Mouse (Mus musculus) heart, postnatal 4 days (tissue): ENCODE results near the gene Zfp592. TPM values are rescaled to one million over a fixed set of nuclear protein-coding genes. Genes with fewer than 3 reads are reported as not detected.
A peak's percentile ranks its signal among the peaks of the same experiment; 100 is the strongest.

Experiments
- DNase-seq: peaks from one replicate; pipeline ENCODE4 v3.0.0; 2021
- total RNA-seq, 2 experiments: library from RNA; stranded (reverse); gene quantifications; 2 replicates each; pipeline ENCODE4 v1.2.3; 2021

Gene Zfp592
- total RNA-seq, 2 experiments from 2014 or later = 18.4 to 23.6 TPM

DNA sequence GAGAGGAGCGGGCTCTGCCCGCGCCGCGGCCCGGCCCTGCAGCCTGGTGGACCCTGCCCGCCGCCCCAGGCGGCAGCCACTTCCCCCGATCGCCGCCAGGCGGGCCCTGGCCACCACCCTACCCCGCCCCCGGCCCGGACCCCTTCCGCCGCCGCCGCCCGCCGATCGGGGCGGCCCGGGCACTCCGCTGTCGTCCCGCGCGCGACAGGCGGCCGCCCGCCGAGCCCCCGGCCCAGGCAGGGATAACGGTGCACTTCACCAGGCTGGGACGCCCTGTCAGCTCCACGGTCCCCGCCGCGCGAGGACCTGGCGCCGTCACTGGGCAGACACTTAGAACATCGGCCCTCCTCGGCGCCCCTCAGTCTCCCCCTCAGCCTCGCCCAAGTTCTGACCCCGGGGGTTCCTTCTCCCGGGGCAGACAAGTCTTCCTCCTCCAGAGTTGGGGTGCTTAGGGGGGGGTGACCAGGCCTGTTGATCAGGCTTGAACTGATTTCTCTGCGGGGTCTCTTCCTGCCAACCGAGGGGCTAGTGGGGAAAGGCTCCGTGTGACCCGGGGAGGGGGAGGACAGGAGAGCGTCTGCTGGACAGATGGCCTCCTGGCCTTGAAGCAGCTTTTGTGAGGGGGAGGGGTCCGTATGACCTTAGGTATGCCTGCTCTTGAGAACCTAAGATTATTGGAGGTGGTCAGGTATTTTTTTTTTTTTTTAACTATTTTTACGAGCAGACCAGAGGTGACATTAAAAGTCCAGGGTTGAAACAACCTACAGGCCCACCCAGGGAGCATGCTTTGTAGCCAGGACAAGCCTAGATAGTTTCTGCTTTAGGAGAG is 567 bp downstream of the Zfp592 start:
- DNase-seq = peak; percentile 75

DNA sequence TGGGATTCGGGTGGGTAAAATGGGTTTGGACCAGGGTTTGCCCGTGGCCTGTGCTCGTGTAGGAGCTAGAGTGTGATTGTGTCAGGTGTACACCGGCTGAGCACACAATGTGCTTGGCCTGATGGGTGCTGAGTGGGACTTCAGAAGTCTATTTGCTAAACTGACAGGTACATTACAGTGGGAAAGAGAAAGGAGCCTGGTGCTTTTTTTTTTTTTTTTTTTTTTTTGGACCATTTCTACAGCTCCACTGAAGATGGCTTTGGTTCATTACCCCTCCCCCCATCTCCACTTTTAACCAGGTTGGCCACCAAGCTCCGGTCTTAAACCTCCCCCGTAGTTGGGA is 1.2 kb downstream of the Zfp592 start:
- no peak for DNase-seq

DNA sequence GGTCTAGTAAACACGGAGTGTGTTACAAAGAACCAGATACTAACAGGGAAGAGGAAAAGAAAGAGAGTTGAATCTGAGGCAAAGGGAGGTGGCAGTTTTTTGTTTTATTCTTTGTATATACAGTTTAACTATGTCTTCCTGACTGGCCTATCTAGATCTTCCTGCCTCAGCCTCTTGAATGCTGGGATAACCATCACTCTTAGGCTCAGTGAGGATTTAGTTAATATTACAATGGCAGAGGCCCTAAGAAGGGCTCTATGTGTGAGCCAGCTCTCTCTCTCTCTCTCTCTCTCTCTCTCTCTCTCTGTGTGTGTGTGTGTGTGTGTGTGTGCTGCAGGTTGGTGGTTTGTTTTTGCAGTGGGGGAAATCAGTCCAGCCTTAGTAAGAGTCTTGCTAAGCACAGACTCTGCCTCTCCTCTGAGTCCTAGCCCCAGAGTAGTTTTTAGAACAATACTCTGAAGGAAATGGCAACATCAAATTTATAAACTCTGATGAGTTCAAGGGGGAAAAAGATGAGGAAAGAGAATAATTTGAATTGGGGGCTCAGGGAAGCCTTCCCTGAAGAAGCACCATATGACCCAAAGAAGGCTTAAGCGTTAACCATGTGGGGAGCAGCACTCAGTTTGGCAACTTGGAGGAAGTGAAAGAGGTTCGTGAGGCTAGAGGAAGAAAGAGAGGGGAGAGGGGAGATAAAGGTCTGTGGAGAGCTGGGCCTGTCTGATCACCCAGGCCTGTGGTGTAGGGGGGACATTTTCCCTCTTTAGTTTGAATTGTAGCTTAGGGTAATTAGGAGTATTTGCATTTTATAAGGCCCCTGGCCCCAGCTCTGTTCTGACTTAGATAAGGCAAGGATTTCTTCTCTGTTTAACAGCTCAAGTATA is 2.0 kb downstream of the Zfp592 start:
- no peak for DNase-seq

DNA sequence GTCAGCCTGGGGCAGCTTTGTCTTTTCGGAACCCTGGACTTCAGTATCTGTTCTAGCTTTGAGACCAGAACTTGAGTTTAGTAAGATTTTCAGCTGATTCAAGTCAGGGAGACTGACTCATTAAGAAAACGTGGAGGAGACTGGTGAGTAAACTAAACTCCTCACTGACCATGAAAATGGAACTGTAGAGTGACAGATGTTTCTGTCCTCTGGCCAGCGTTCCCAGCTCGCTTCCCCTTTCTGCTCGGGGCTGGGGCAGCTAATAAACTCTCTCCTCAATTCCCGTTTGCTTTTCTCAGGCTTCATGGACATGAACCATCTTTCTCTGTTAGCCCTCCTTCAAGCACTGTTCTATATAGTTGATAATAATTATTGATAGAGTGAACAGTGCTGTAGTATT is 4.3 kb downstream of the Zfp592 start:
- DNase-seq = no peak

DNA sequence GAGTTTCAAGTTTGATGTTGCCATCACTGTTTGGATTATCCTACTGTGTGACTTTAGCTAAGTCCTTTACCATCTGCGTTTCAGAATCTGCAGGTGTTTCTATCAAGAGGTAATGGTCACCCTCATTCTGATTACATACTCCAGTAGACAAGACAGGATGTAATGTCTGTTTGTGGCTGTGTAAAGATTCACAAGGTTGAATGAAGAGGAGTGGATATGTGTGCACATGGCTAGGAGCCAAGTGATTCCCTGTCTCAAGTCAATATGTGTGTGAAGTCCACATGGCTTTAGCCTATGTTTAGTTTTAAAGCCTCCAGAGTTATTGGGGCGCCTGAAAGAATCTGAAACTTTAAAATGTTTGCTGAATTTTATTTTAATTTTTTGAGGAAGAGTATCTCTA is 6.1 kb downstream of the Zfp592 start:
- DNase-seq = no peak

DNA sequence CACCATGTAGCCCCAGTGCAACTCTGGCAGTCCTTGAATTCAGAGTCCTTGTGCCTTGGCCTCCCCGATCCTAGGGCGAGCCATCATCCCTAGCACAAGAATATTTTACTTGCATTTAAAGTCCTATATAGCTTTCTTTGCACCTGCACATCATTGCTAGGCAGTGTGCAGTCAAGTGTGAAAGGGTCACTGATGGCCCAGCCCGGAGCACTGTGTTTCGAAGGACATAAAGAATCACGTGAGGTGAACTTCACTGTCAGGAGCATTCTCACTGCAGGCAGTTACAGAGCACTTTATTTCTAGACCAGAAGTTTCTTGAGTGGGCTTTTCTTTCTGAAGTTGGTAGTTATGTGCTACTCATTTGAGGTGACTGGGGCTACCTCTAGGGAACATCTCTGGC is 8.4 kb downstream of the Zfp592 start:
- DNase-seq = no peak

DNA sequence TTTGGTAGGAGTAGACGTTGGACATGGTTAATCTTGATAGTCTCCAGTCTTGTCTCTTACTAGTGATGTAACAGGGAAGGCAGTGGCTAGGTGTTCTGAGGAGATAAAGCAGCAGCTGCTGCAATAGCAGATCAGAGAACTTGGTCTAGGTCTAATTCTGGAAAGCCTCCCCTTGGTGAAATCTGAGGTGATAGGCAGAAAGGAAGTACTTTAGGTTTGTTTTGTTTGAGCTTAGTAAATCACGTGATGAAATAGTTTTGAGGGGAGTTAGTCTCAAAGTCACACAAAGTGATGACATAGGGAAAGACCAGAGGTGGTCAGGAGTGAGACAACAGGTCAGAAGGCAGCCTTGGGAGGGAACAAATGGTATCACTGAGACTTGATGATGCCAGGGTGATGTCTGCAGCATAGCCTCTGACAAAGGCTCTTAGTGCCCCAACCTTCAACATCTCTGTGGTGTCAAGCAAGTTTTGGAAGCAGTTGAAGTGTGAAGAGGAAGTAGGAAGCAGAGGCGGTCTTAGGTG is 11.1 kb downstream of the Zfp592 start:
- DNase-seq = no peak

DNA sequence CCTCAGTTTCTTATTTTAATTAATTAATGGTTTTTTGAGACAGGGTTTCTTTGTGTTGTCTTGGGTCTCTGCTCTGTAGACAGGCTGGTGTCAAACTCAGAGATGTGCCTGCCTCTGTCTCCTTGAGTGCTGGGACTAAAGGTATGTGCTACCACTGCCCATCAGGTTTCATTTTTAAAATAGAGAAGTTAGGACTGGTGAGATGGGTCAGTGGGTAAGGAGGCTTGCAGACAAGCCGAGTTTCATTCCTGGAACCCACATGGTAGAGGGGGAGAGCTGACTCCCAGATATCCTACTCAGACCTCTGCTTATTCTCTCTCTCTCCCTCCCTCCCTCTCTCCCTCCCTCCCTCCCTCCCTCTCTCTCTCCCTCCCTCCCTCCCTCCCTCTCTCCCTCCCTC is 12.5 kb downstream of the Zfp592 start:
- no peak for DNase-seq

DNA sequence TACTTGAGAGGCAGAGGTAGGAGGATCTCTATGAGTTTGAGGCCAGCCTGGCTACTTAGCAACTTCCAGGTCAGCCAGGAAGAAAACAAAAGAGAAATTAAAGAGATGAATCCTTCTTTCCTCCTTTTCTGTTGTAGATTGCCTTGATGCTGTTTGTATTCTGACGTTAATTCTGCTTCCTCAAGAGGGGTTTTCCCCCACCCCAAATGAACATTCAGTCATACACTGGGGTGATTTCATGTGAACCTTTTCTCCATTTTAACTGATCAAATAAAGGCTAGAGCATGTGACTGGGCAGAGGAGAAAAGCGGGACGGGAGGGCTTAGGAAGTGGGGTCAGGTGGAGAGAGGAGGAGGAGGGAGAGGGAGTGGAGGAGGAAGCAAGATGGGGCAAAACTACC is 14.8 kb downstream of the Zfp592 start:
- no peak for DNase-seq

DNA sequence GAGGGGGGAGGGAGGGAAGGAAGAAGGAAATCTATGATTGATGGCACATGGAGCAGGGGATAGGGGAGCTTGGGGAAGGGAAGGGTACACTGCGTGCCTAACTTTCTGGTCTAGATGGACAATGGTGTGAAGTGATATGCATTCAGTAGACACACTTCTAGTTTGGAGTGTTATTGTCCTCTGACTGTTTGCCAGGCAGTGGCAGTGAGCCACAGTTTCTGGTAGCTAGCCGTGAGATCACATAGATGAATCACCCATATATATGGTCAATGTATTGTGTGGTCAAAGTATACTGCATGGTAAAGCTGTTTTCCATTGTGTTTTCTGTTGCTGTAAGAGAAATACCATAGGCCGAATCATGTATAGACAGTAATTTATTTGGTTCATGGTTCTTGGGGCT is 18.1 kb downstream of the Zfp592 start:
- DNase-seq = no peak

DNA sequence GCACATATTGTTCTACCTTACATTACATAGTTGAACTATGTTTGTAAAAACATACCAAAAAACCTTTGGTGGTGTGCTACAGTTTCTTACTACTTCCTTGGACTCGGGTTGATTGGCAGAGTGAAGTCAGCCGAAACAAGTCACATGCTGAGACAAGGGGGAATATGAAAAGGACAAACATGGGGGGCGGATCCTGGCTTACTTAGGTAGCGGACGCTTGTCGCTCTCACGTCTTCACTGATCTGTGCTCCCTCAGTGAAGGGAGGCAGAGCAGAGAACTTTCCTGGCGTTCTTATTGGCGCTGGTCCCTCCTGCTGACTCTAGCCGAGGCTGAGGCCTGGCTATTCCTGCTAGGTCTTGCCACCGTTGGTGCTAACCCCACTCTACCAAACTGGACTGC is 26.8 kb downstream of the Zfp592 start:
- DNase-seq = no peak

DNA sequence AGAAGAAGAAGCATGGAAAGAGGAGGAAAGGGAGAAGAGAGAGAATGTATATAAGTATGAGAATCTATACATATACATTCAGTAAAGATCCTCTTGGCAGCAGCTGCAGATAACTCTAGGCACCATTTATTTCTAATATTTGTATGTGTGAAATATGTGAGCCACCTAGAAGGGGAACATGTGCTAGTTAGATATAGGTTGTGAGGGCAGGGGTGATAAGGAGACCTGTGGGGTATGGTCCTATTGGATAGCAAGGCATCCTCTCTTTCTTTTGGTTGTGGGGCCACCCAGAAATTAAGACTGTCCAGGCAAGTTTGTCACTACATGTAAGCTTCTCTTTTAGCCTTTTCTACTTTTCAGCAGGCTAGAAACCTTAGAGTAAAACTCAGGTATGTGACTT is 29.2 kb downstream of the Zfp592 start:
- DNase-seq = no peak

DNA sequence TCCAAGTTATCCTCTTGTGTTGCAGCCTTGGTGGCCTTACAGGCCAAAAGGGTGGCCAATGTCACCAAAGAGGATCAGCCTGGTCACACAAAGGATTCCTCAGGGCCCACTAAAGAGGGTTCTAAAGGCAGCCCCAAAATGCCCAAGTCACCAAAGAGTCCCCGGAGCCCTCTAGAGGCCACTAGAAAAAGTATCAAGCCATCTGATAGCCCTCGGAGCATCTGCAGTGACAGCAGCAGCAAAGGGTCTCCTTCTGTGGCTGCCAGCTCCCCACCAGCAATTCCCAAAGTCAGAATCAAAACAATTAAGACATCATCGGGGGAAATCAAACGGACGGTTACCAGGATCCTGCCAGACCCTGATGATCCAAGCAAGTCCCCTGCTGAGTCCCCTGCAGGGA is 30.6 kb downstream of the Zfp592 start:
- DNase-seq = no peak

DNA sequence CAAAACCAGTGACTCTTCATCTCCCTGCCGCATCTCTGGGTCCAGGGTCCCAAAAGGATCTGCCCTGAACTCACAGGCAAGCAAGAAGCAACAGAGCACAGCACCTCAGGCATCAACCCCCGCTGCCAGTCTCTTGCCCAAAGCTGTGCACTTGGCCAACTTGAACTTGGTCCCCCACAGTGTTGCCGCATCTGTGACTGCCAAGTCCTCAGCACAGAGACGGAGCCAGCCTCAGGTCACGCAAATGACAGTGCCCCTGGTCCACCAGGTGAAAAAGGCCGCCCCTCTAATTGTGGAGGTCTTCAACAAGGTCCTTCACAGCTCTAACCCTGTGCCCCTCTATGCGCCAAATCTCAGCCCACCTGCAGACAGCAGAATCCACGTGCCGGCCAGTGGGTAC is 31.2 kb downstream of the Zfp592 start:
- no peak for DNase-seq

DNA sequence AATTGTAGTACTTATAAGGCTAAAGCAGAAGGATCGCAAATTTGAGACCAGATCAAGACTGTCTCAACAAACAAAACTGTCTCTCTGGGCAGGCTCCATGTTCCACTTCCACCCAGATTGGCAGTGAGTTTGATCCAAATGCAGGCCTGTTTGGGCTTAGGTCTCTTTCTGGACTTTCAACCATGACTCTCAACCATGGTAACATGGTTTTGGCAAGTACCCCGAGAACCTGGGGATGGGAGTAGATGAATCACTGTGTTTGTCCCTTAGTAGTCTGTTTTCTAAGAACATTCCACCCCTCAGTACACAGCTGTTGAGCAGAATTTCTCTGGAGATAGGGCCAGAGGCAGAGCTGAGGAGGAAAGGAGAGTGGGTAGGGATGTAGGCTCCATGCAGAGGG is 32.3 kb downstream of the Zfp592 start:
- no peak for DNase-seq

DNA sequence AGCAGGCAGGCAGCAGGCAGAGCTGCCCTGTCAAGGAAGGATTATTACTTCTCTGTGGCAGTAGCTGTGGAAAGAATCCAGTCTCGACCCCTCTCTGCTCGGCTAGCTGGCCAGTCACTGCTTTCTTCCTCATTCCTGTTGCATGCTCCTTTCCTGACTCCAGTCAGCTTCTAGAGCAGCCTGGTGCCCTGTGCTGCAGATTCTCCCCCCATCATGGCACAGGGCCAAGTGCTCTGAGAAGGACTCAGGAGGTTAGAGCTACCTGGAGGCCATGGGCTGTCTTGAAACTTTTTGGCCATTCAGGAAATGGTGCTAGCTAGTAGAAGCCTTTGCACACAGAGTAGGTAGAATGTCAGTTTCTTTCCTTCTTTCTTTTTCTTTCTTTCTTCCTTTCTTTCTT is 46.2 kb downstream of the Zfp592 start:
- no peak for DNase-seq

DNA sequence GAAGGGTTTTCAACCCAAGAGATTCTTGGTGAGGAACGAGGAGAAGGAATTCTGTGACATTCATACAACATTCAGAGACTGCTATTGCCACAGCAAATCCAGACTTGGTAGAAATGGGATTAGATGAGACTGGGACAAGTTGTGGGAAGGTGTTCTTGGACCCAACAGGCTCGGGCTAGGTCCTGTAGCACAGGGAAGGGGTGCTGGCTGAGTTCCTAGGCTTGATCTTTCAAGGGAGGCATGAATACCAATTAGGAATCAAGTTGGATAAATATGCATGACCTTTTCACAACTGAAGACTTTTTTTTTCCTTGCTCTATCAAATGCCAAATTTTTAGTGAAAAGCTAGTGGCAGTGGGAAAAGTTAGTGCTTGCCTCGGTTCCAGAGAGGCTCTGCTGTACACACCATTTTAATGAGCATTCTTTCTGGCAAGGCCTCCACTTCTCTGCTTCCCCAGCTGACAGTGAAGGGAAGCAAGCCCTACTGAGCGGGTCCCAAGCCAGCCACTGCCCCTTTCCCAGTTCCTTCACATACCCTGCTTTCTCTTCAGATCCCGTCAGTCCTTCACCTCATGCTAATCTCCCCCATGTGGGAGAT is 49.6 kb downstream of the Zfp592 start:
- no peak for DNase-seq

DNA sequence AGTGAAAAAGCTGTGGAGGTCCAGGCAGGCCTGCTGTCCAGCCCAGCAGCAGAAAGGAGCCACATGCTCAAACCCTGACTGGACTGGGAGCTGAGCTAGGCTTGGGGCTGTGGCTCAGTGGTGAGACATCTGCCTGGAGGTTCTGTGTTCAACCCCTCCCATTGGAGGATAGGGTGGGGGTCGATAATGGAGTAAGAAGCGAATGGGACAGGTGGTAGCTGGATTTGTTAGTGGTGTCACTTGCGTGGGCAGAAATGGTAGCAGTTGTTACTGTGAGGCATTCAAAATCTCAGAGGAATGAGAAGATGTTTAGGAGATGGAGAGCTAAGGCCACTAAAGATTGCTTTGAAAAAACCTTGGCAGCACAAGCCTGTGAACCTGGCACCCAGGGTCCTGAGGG is 54.4 kb downstream of the Zfp592 start:
- no peak for DNase-seq

DNA sequence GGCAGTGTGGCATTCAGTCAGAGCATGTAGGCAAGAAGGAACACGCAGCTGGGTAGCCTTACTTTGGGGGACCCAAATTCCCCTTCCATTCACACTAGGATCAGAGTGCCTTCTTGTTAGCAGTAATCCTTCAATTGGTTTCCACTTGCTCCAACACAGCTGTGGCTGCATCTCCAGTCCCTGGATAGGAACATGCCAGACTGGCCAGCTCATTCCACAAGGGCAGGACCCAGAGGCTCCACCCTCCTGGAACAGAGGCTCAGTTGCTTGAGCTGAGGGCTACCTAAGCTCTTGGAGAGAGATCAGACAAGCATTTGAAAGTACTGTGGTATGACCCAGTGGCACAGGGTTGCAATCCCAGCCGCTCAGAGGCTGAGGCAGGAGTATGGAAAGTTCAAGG is 55.0 kb downstream of the Zfp592 start:
- no peak for DNase-seq

DNA sequence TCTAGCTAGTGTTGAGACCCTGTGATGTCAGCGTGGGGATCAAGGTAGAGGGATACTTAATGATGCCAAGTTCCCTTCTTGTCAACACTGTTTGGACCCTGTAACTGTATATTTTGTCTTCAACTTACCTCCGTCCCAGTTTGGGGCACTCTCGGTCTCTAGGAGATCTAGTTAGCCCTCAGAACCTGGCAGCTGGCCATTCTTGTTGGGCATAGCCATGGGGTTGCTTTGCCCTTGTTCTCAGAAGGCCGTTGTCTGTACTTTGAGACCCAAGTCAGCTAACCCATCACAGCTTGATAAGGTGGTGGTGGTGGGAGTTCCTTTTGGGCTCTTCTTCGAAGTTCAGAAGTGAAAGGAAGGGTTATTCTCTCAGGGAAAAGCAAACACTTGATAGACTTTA is 56.5 kb downstream of the Zfp592 start:
- no peak for DNase-seq

DNA sequence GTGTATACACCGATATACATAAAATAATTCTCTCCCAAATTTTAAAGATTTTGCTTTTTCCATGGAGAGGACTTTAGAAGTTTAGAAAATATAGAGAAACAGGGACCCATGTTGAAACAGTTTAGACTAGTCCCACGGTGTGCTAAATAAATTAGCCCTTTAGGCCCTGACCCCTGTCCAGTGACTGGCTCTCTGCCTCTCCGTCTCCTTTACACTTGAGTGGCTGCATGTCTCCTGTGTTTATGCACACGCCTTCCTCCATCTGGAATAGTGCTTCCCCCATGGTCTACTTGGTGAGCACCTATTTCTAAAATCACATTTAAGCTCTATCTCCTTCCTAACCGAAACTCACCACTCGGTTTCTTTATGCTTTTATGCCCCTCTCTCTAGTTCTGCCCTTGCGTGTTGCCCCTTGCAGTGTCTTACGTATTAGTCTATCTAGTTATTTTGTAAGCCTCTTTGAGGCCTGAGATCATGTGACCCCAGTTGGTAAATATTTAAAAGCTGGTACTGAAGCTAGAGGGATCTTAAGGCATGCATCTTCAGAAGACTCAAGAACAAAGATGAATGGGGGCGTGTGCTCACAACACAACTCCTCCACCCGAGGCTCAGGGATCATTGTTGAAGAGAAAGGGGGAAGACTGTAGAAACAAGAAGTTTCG is 62.4 kb downstream of the Zfp592 start:
- no peak for DNase-seq

DNA sequence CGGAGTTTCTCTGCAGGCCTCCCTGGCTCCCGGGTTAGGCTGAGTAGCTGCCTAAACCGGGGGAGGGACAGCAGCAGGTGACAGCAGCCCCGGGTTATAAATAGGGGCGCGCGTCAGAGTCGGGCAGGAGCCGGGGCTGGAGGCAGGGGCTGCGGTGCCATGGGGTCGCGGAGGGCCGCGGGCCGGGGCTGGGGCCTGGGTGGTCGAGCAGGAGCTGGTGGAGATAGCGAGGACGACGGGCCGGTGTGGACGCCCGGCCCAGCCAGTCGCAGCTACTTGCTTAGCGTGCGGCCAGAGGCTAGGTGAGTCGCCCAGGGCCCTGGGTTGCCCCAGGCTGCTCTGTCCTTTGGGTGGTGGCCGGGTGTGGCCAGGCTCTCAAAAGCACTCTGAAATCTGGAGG is 64.0 kb downstream of the Zfp592 start, which contains the start of gene Alpk3:
Gene Alpk3, plus strand, starts transcription at position 130 of the 400 bp plus-strand sequence.
- DNase-seq = peak; percentile 76
